Mouse (Mus musculus): Measurements from ENCODE around the gene Gm17482. TPM values are rescaled to one million over a fixed set of nuclear protein-coding genes. Genes with fewer than 3 reads are reported as not detected.

The Gm17482 gene
- total and polyA plus RNA-seq, 3 experiments: not detected

- H3K27ac ChIP-seq (ENCODE audit: control insufficient read depth, low read depth, low read length): no peak overlapping the region
- H3K27me3 ChIP-seq (ENCODE audit: control insufficient read depth in 1 of 2, insufficient read depth in 2 of 2, low read length in 2 of 2): no peaks in the 10 kb centered on the region
- no peak overlapping the region for H3K4me3 ChIP-seq (ENCODE audit: control insufficient read depth in 1 of 2, insufficient read depth in 1 of 2, low read depth in 2 of 2, low read length in 2 of 2)
- no peak overlapping the region for H3K9ac ChIP-seq (ENCODE audit: control insufficient read depth, low read depth, low read length, poor library complexity, severe bottlenecking)
- peaks cover 0 to 6% of the 10 kb centered on the region in 2 experiments; a peak in 2 of 4 replicates for H3K4me1 ChIP-seq (ENCODE audit: control insufficient read depth in 1 of 2, insufficient read depth in 2 of 2, low read length in 2 of 2)
- H3K36me3 ChIP-seq (ENCODE audit: control insufficient read depth in 1 of 2, insufficient read depth in 2 of 2, low read length in 2 of 2): peaks cover 0 to 5% of the 10 kb centered on the region in 2 experiments; a peak in 2 of 4 replicates
- peak; percentile 51 for DNase-seq (ENCODE audit: low read depth, low spot score)
- no peaks in the 10 kb centered on the region for H3K9me3 ChIP-seq (replicated peaks; ENCODE audit: insufficient read depth, low read length)
- H3K79me2 ChIP-seq (ENCODE audit: control insufficient read depth, insufficient read depth, low read length, poor library complexity): no peaks in the 10 kb centered on the region
- no peak for TF ChIP-seq POLR2AphosphoS5 (IDR thresholded peaks at IDR 0.05; ENCODE audit: borderline replicate concordance, low read depth, low read length)
- no peak for TF ChIP-seq BHLHE40 (IDR thresholded peaks at IDR 0.05; ENCODE audit: borderline replicate concordance, low read depth, low read length)
- no peak for TF ChIP-seq SIN3A (IDR thresholded peaks at IDR 0.05; ENCODE audit: low read length)
- no peak for TF ChIP-seq SMC3 (IDR thresholded peaks at IDR 0.05; ENCODE audit: low read depth, low read length)
- no peak for TF ChIP-seq CTCF (IDR thresholded peaks at IDR 0.05 in 2 of 3, conservative IDR thresholded peaks at IDR 0.05 in 1 of 3; ENCODE audit: control insufficient read depth in 1 of 3, insufficient read depth in 1 of 3, low read depth in 2 of 3, low read length in 3 of 3, poor library complexity in 1 of 3, severe bottlenecking in 1 of 3)
- TF ChIP-seq MYB (IDR thresholded peaks at IDR 0.05; ENCODE audit: low read depth, low read length): no peak
- TF ChIP-seq E2F4 (IDR thresholded peaks at IDR 0.05; ENCODE audit: borderline replicate concordance, low read depth, low read length): no peak
- TF ChIP-seq KAT2A (conservative IDR thresholded peaks at IDR 0.05; ENCODE audit: low read depth, low read length): no peak
- TF ChIP-seq MYC (IDR thresholded peaks at IDR 0.05; ENCODE audit: low read depth, low read length): no peak
- no peak for TF ChIP-seq MEF2A (IDR thresholded peaks at IDR 0.05; ENCODE audit: extremely low read depth, insufficient replicate concordance, low read depth, low read length, poor library complexity, severe bottlenecking)
- no peak for TF ChIP-seq POLR2AphosphoS2 (IDR thresholded peaks at IDR 0.05; ENCODE audit: low read length)
- TF ChIP-seq USF1 (IDR thresholded peaks at IDR 0.05; ENCODE audit: low read depth, low read length): no peak
- TF ChIP-seq NELFE (IDR thresholded peaks at IDR 0.05; ENCODE audit: low read depth, low read length): no peak
- no peak for TF ChIP-seq RAD21 (IDR thresholded peaks at IDR 0.05; ENCODE audit: low read depth, low read length)
- TF ChIP-seq GATA1 (IDR thresholded peaks at IDR 0.05; ENCODE audit: low read depth, low read length): peak; percentile 89
- TF ChIP-seq HCFC1 (IDR thresholded peaks at IDR 0.05; ENCODE audit: low read depth, low read length): no peak
- TF ChIP-seq MAZ (IDR thresholded peaks at IDR 0.05; ENCODE audit: low read depth, low read length): no peak
- TF ChIP-seq TAL1 (IDR thresholded peaks at IDR 0.05; ENCODE audit: low read length): peak; percentile 75
- no peak for TF ChIP-seq CHD2 (IDR thresholded peaks at IDR 0.05; ENCODE audit: low read length)
- TF ChIP-seq USF2 (IDR thresholded peaks at IDR 0.05; ENCODE audit: borderline replicate concordance in 1 of 2, insufficient read depth in 1 of 2, low read depth in 1 of 2, low read length in 2 of 2): no peak
- no peak for TF ChIP-seq UBTF (IDR thresholded peaks at IDR 0.05; ENCODE audit: borderline replicate concordance, insufficient read depth, low read depth, low read length)
- TF ChIP-seq TBP (IDR thresholded peaks at IDR 0.05; ENCODE audit: low read depth, low read length): no peak
- TF ChIP-seq POLR2A (IDR thresholded peaks at IDR 0.05; ENCODE audit: control insufficient read depth in 1 of 2, insufficient read depth in 1 of 2, low read depth in 1 of 2, low read length in 2 of 2, poor library complexity in 1 of 2): no peak
- no peak for TF ChIP-seq NRF1 (IDR thresholded peaks at IDR 0.05; ENCODE audit: insufficient read depth, low read depth, low read length, poor library complexity, severe bottlenecking)
- no peak for TF ChIP-seq CHD1 (IDR thresholded peaks at IDR 0.05; ENCODE audit: low read depth, low read length)
- TF ChIP-seq ZKSCAN1 (IDR thresholded peaks at IDR 0.05; ENCODE audit: low read depth, low read length): no peak
- peak; percentile 44; the same call in 1 of the 2 replicates for TF ChIP-seq ZNF384 (IDR thresholded peaks at IDR 0.05; ENCODE audit: low read depth, low read length)
- no peak for TF ChIP-seq MAX (IDR thresholded peaks at IDR 0.05; ENCODE audit: low read length)
- no peak for TF ChIP-seq ELF1 (IDR thresholded peaks at IDR 0.05; ENCODE audit: low read depth, low read length)
- no peak for TF ChIP-seq MAFK (IDR thresholded peaks at IDR 0.05; ENCODE audit: borderline replicate concordance, low read depth, low read length)
- TF ChIP-seq MXI1 (IDR thresholded peaks at IDR 0.05; ENCODE audit: low read depth, low read length): no peak
- TF ChIP-seq EP300 (IDR thresholded peaks at IDR 0.05; ENCODE audit: low read depth in 1 of 2, low read length in 2 of 2): peak; percentile 86 to 87
- TF ChIP-seq TCF12 (IDR thresholded peaks at IDR 0.05; ENCODE audit: low read depth, low read length): peak; percentile 87
- no peak for TF ChIP-seq GABPA (IDR thresholded peaks at IDR 0.05; ENCODE audit: low read depth, low read length)
- TF ChIP-seq JUND (IDR thresholded peaks at IDR 0.05; ENCODE audit: low read depth, low read length): no peak
- TF ChIP-seq ETS1 (IDR thresholded peaks at IDR 0.05; ENCODE audit: low read depth, low read length): peak; percentile 51; the same call in 1 of the 2 replicates
- TF ChIP-seq ZC3H11A (IDR thresholded peaks at IDR 0.05; ENCODE audit: low read depth, low read length): no peak
- 0 out of 2 replicates have a peak, but pooled peaks have one; percentile 43 for TF ChIP-seq RCOR1 (IDR thresholded peaks at IDR 0.05; ENCODE audit: low read depth, low read length)
Observed at GRCm38 (mm10) chr6:115200753-115201152, 26.4 kb upstream of the Gm17482 start.
